Mouse (Mus musculus) thymus, postnatal 10 days (tissue): ENCODE data around the gene Smim20.
A peak's percentile ranks its signal among the peaks of the same experiment; 100 is the strongest.

Experiments used
- DNase-seq, 2 experiments: peaks; one replicate each; pipeline ENCODE4 v3.0.0; 2021; ENCODE audit warnings: low spot score in 2 of 2

Smim20 gene

GRCm38 (mm10) chr5:53266931-53267853 is at the start of gene Smim20:
Smim20 (plus strand) TSS chr5:53267083.
- DNase-seq = peak; percentile 76 to 89

- DNase-seq = no peak
These were observed 41.4 kb upstream of the Smim20 start for GRCm38 (mm10) chr5:53225434-53225833.

GRCm38 (mm10) chr5:53230560-53230959 is 36.3 kb upstream of the Smim20 start:
- no peak for DNase-seq

- no peak for DNase-seq
These were observed 31.3 kb upstream of the Smim20 start for GRCm38 (mm10) chr5:53235551-53235950.

GRCm38 (mm10) chr5:53236136-53236535 is 30.7 kb upstream of the Smim20 start:
- no peak for DNase-seq

- no peak for DNase-seq
These were observed 30.1 kb upstream of the Smim20 start for GRCm38 (mm10) chr5:53236749-53237148.

GRCm38 (mm10) chr5:53238761-53239160 is 28.1 kb upstream of the Smim20 start:
- DNase-seq = no peak

GRCm38 (mm10) chr5:53239189-53239588 is 27.7 kb upstream of the Smim20 start:
- no peak for DNase-seq

GRCm38 (mm10) chr5:53239831-53240440 is 26.9 kb upstream of the Smim20 start:
- DNase-seq = no peak

- DNase-seq = no peak
These were observed 25.8 kb upstream of the Smim20 start for GRCm38 (mm10) chr5:53241109-53241508.

GRCm38 (mm10) chr5:53241963-53242362 is 24.9 kb upstream of the Smim20 start:
- DNase-seq = no peak

- no peak for DNase-seq
These were observed 23.9 kb upstream of the Smim20 start for GRCm38 (mm10) chr5:53242865-53243499.

GRCm38 (mm10) chr5:53243933-53244332 is 22.9 kb upstream of the Smim20 start:
- DNase-seq = no peak

GRCm38 (mm10) chr5:53248499-53248898 is 18.4 kb upstream of the Smim20 start:
- no peak for DNase-seq

GRCm38 (mm10) chr5:53249431-53250061 is 17.3 kb upstream of the Smim20 start:
- no peak for DNase-seq

GRCm38 (mm10) chr5:53254154-53254553 is 12.7 kb upstream of the Smim20 start:
- DNase-seq = no peak

GRCm38 (mm10) chr5:53254821-53255220 is 12.1 kb upstream of the Smim20 start:
- DNase-seq = no peak

GRCm38 (mm10) chr5:53258038-53258786 is 8.7 kb upstream of the Smim20 start:
- DNase-seq = no peak

- no peak for DNase-seq
These were observed 7.0 kb upstream of the Smim20 start for GRCm38 (mm10) chr5:53259894-53260293.

GRCm38 (mm10) chr5:53261999-53262398 is 4.9 kb upstream of the Smim20 start:
- no peak for DNase-seq

- DNase-seq = no peak
These were observed 2.8 kb upstream of the Smim20 start for GRCm38 (mm10) chr5:53264061-53264460.
